Mouse (Mus musculus) layer of hippocampus, postnatal 14 days (tissue): Measurements from ENCODE around the gene Snx25. TPM values are rescaled to one million over a fixed set of nuclear protein-coding genes. Genes with fewer than 3 reads are reported as not detected.
"Not testable (repeated sequence)": the region's sequence is repeated elsewhere in the genome, so short reads cannot be mapped to it uniquely, and the experiment has no call there.

ENCODE experiments used
- DNase-seq, 2 experiments: peaks; one replicate each; pipeline ENCODE4 v3.0.0; 2021 to 2022; ENCODE audit warnings: low spot score in 2 of 2, mixed read lengths in 1 of 2
- total RNA-seq, 2 experiments: library from RNA; stranded (reverse); gene quantifications; 2 replicates each; pipeline ENCODE4 v1.2.3; 2021

Gene Snx25
- total RNA-seq, 2 experiments from 2014 or later: 43.8 to 44.3 TPM

DNA sequence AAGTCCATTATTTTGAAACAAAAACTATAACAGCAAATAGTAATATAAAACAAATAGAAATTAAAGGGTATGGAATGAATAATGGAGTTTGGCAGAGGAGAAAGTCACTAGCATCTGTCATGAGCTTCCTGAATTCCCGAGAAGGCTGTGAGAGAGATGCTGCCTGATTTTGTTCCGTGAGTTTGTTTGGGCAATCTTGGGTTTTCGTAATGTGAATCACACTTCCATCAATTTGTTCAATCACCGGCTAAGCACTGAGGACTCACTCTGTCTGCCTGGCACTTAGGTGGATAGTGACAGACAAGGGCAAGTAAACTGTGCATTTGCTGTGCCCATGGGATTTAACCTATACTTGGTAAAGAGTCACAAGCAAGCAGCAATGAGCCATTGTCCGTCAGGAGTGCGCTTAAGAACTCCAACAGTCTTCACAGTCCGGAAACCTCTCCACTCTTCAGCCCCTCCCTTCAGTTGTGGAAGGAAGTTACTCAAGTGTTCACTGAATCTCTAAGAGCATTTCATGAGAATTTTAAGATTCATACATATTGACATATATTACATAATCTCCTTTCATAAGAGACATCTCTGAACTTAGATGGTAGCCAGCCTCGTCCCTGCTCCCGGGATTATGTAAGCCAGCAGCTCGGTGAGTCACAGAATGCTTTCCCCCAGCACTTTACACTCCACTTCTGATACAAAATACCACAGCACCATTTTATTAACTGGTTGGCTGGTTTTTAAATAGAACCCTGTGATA is 13.9 kb downstream of the Snx25 start:
- DNase-seq: no peak

DNA sequence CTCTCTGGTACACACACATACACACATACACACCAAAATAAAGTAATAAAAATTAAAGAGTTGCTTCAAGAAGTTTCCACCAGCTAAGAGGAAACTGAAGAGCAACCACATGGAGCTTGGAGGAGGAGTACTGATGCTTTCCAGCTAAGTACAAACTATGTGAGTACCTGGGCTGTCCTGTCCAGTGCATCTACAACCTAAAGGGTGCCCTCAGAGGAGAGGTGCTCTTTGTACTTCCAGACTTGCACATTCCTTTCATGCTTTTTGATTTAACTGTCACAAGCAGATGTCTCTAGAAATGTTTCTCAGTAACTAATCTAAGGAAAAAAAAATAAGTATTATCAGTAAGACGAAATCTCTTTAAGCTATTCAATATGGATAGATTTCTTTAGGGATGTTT is 14.6 kb downstream of the Snx25 start:
- DNase-seq: no peak

DNA sequence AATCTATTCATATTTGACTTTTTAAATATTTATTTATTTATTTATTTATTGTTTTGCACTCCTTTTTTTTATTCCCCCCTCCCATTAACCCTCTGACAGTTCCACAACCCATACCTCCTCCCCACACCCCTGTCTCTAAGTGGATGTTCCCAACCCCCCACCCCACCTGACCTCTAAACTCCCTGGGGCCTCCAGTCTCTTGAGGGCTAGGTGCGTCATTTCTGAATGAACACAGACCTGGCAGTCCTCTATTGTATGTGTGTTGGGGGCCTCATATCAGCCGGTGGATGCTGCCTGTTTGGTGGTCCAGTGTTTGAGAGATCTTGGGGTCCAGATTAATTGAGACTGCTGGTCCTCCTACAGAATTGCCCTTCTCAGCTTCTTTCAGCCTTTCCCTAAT is 16.4 kb downstream of the Snx25 start:
- DNase-seq: not testable (repeated sequence)

DNA sequence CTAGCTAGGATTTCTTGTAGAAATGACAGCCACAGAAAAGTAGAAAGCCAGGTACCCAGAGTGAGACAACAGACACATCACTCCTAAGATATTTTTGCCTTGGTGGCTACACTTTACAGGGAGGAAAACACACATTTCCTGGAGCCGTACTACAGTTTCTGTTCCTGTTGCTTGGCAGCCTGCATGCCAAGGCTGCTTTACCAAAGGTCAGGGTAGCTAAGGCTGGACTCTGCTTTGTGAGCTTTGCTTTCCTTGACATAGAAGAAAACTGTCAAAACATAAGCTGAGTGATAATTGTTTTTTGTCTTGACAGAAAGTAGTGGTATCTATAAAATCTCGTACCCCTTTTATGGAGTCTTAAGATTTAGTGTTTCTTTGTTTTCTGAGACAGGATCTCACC is 21.5 kb downstream of the Snx25 start:
- no peak for DNase-seq

- no peak for DNase-seq
Observed at GRCm38 (mm10) chr8:46122498-46122897, 29.5 kb downstream of the Snx25 start.

- no peak for DNase-seq
Observed at GRCm38 (mm10) chr8:46119176-46119575, 32.8 kb downstream of the Snx25 start.

DNA sequence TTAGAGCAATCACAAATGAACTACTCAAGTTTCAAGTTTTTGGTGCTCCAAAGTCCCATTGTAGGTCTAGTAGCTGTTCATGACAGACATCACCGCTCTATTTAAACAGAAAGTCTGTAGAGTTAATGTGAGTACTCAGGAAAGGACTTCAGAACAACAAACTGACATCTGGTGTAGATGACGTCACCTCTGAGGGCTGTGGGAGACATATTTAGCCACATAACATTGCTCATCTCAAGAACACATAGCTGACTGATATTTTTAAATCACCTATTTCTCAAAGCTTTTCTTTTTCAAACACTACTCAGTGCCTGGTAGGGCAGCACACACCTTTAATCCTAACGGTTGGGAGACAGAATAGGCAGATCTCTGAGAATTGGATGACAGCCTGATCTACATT is 34.8 kb downstream of the Snx25 start:
- no peak for DNase-seq

GRCm38 (mm10) chr8:46113421-46114170 is 38.4 kb downstream of the Snx25 start:
- DNase-seq: not testable (repeated sequence)

GRCm38 (mm10) chr8:46107690-46108089 is 44.3 kb downstream of the Snx25 start:
- DNase-seq: no peak

- no peak for DNase-seq
Observed at GRCm38 (mm10) chr8:46103434-46103833, 48.5 kb downstream of the Snx25 start.

GRCm38 (mm10) chr8:46092667-46093360 is 59.1 kb downstream of the Snx25 start:
- no peak for DNase-seq

GRCm38 (mm10) chr8:46083141-46083540 is 68.8 kb downstream of the Snx25 start:
- no peak for DNase-seq

GRCm38 (mm10) chr8:46081030-46081429 is 70.9 kb downstream of the Snx25 start:
- no peak for DNase-seq

DNA sequence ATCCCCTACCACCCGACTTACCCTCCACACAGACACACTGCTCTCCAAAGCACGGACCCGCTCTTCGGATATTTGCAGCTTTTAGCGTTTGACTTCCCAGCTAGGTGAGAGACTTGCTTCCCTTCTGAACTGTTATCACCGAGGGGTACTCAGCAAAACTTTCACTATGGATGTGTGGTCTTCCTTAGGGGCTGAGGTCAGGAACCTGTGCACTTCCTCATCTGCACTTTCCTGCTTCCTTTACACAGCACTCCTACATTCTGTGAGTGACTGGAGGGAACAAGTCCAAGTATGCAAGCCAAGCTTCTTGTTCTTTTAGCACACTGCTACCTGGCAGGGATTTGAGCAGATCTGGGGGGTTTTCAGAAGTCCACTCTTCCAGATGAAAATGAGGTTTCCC is 73.1 kb downstream of the Snx25 start:
- no peak for DNase-seq

- no peak for DNase-seq
Observed at GRCm38 (mm10) chr8:46075223-46075622, 76.7 kb downstream of the Snx25 start.

DNA sequence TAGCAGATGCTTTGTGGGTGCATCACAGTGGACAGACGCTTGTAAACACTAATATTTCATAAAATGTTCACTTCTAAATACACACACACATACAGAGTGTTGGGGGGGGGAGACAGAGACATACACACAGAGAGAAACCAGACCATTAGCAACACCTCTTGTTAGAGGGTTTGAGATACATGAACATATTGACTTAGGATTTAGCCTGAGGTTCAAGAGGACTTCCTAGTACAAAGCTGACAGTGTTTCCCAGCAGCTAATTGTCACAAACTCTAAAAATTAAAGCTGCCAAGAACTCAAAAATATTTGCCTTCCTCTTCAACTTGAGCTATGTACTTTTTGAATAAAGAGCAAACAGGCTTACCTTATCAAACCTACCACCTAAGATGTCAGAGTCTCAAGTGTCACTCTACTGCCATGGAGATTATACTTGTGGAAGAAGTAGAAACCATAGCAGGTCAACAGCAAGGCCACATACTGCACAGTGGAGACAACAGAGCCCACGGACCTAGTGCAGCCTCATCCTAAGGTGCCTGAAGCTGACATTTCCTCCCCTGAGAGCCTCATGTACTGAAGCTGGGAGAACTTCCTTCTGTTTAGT is 78.3 kb downstream of the Snx25 start:
- DNase-seq: no peak

GRCm38 (mm10) chr8:46072798-46073197 is 79.2 kb downstream of the Snx25 start:
- DNase-seq: no peak

DNA sequence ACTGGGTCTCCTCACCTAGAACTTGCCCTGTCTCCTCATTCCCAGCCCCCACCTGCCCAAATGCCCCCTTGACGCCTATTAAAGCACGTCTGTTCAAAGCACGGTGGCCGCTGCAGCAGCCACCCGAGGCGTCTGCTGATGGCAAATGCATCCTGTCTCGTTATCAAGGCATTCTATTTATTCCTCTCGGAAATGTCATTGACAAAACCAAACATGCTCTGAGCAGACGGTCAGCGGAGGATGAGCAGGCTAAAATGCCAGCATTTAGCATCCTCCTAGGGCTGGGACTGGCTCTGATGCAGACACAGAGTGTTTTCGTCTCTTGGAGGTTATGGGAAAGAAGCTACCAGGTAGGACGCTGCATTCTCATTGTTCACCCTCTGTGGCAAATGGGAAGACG is 111.7 kb downstream of the Snx25 start:
- peak; percentile 49 to 50 for DNase-seq

GRCm38 (mm10) chr8:46039666-46040065 is 112.3 kb downstream of the Snx25 start:
- no peak for DNase-seq

- DNase-seq: no peak
Observed at GRCm38 (mm10) chr8:46036217-46036616, 115.7 kb downstream of the Snx25 start.

DNA sequence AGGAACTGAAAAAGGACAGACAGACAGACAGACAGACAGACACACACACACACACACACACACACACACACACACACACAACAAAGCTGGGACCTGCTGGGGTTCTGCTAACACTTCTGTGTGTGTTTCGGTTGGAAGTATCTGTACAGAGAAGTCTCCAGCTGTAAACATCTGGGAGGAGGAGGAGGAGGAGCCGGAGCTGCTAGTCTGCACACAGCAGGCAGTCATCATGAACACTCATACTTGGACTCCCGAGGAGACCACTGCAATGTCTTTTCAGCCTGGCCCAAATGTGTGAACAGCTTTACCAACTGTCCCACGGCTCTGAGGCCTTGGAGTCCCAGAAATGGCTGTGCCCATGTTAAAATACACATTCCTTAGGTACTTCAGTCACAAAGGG is 127.6 kb downstream of the Snx25 start:
- no peak for DNase-seq

- no peak for DNase-seq
Observed at GRCm38 (mm10) chr8:46022758-46023157, 129.2 kb downstream of the Snx25 start.
